In genomic region chr17:79032782-79033181, GRCm38 (mm10) we compare ENCODE assay signal across 25 mouse cellular contexts.
"Had no signal": no experiment of that assay in that cellular context is flagged by ENCODE, and none has a peak within 500 bp of the region (broad histone marks: within the 10 kb centered on the region; RNA-seq: fewer than 3 reads in every experiment).

No protein-coding gene starts in this region.

- H3K4me3 ChIP-seq: heart, adult 2 months; heart, embryonic 13.5 days; heart, embryonic 15.5 days; hindbrain, embryonic 10.5 days; hindbrain, embryonic 12.5 days; intestine, embryonic 15.5 days; layer of hippocampus, adult 2 months; left cerebral cortex, adult 2 months; limb, embryonic 13.5 days; liver, embryonic 13.5 days had no signal

- DNase-seq: gastrocnemius, postnatal 14 days; gastrocnemius, postnatal 36 days; heart, adult 11 months; heart, adult 2 months; heart, postnatal 4 days; kidney, adult 18-20 months; kidney, adult 9 months; kidney, postnatal 10 days; kidney, postnatal 25 days; kidney, postnatal 4 days; liver; liver, embryonic 13.5 days had no signal

- H3K9me3 ChIP-seq: heart, embryonic 13.5 days; heart, embryonic 15.5 days; hindbrain, embryonic 10.5 days; hindbrain, embryonic 12.5 days; intestine, embryonic 15.5 days; limb, embryonic 13.5 days; liver, embryonic 13.5 days had no signal

- H3K4me1 ChIP-seq: heart, embryonic 13.5 days; heart, embryonic 15.5 days; hindbrain, embryonic 10.5 days; hindbrain, embryonic 12.5 days; intestine, embryonic 15.5 days; limb, embryonic 13.5 days; liver, embryonic 13.5 days had no signal

- H3K27ac ChIP-seq: heart, adult 2 months; heart, embryonic 13.5 days; heart, embryonic 15.5 days; hindbrain, embryonic 10.5 days; hindbrain, embryonic 12.5 days; hindbrain, embryonic 14.5 days; intestine, embryonic 15.5 days; layer of hippocampus, adult 2 months; left cerebral cortex, adult 2 months; limb, embryonic 13.5 days; liver, embryonic 13.5 days had no signal

- ATAC-seq: hindbrain, embryonic 16.5 days; inflammation-experienced regulatory T-cells, adult 6 months; intestine, embryonic 15.5 days; intestine, postnatal 0 days had no signal

- H3K4me2 ChIP-seq: heart, embryonic 11.5 days; heart, embryonic 13.5 days; heart, embryonic 15.5 days; hindbrain, embryonic 12.5 days; hindbrain, embryonic 14.5 days; intestine, embryonic 15.5 days; limb, embryonic 13.5 days; liver, embryonic 13.5 days had no signal

- H3K36me3 ChIP-seq: heart, embryonic 13.5 days; heart, embryonic 15.5 days; hindbrain, embryonic 10.5 days; hindbrain, embryonic 12.5 days; intestine, embryonic 15.5 days; limb, embryonic 13.5 days; liver, embryonic 13.5 days had no signal

- H3K27me3 ChIP-seq: heart, embryonic 13.5 days; heart, embryonic 15.5 days; hindbrain, embryonic 12.5 days; intestine, embryonic 15.5 days; limb, embryonic 13.5 days; liver, embryonic 13.5 days had no signal

- H3K9ac ChIP-seq: heart, embryonic 13.5 days; heart, embryonic 15.5 days; hindbrain, embryonic 12.5 days; hindbrain, embryonic 14.5 days; intestine, embryonic 15.5 days; limb, embryonic 13.5 days; liver, embryonic 13.5 days had no signal
